Mouse (Mus musculus) thymus, adult 18-20 months (tissue): ENCODE results near the gene Sipa1l2.

Source experiments
- DNase-seq, 2 experiments: peaks; one replicate each; pipeline ENCODE4 v3.0.0; 2022; ENCODE audit warnings: mixed read lengths in 2 of 2

The Sipa1l2 gene

DNA sequence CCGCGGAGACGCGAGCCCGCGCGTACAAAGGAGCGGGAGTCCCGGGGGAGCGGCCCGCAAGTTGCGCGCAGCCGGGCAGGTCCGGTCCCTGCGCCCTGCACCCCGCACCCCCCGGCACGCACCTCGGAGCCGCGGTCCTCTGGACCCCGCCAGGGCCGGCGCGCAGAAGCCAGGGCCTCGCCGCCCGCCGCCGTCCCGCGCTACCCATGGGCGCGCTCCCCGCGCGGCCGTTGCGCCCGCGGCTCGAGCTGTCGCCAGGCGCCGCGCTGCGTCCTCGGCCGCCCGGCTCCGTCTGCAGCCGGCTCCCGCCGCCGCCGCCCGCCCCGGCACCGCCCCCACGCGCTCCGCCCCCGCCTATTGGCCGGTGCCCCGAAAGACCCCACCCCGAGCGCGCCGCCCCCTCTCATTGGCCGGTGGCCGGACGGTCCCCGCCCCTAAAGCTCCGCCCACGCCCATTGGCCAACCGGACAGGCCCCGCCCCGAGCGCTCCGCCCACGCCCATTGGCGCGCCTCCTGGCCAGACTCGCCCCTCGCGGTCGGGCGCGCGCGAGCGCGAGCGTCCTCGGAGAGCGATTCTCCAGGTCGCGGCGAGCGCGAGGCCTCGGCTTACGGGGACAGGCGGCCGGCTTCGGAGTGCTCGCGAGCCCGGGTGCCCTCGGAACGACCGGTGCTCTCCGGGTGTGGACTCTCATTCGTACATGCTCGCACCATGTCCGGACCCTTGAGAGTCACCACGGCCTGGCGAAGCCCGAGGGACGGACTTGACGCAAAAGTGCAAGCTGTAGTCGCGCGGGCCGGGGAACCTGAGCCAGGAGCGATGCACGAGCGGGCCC lies at the start of gene Sipa1l2:
Gene Sipa1l2, minus strand, starts transcription at position 276 of the 833 bp plus-strand sequence.
- peak; percentile 94 to 95 for DNase-seq

DNA sequence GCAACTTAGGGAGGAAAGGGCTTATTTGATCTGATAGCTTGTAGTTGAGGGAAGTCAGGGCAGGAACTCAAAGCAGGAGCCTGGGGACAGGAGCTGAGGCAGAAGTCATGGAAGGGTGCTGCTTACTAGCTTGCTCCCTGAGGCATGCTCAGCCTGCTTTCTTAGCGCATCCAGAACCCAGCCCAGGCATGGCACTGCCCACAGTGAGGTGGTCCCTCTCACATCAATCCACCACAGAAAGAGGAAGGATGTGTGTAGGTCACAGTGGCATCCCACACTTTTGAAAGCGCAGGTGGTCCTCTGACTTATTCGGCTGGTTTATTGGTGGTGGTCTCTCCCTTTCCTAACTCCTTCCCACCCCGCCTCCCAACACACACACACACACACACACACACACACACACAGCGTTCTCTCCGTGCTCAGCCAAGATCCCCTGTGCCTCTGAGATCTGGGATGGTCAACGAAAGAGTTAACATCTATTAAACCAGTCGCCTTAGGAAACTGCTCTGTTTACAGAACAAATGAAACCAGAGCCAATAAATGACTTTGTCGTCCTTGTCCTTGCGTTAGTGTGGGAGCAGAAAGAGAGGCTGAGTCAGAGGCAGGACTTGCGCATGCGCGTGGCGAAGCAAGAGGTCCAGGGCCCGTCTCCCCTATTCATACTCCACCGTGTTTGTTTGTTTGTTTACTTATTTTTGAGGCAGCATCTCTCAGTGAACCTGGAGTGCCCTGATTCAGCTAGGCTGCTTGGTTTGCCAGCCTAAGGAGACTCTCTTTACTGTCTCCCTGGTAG lies 49.1 kb upstream of the Sipa1l2 start:
- no peak for DNase-seq

DNA sequence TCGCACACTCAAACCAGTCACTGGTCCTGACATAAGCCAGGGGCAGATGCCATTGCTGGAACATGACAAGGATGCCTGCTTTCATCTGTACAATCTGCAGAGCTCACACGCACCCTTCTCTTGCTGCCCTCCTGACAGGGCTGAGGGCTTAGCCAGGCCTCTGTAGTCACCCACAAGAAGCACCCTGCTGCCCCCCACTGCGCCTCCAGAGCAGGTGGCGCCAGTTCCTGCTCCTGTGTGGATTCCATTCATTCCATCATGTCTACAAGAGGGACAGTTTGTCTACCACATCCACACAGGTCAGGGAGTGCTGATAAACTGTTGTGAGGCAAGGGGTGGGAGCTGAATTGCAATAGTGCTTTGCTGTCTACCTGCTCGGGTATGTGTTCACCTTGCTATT lies 47.3 kb upstream of the Sipa1l2 start:
- no peak for DNase-seq

DNA sequence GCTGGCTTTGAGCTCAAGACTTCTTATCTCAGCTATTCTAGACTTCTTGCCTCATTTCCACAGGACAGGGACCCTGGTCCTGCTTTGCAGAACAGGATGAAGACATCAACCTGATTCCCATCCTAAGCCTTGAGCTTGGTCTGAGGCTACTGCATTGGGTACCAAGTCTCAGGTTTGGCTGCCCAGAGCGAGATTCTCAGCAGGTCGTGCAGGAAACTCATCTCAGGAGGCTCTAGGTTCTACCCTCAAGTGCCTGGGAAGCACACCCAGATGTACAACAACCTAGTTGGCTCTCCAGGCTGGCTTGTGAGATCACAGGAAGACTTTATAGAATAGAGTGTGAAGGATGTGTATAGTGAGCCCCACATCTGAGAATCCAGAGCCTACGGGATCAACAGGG lies 46.4 kb upstream of the Sipa1l2 start:
- DNase-seq, result no peak

DNA sequence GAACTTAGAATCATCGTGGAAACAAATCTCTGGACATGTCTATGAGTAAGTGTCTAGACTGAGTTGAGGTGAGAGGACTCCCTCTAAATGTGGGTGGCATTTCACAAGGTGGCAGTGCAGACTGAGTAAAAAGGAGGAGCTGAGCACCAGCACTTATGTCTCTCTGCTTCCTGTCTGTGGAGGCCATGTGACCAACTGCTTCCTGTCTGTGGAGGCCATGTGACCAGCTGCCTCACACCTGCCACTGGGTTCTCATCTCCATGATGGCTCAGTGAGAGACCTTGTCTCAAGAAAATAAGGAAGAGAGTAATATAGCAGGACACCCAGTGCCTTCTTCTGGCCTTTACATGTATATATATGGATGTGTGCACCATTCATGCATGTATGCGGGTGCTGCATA lies 43.9 kb upstream of the Sipa1l2 start:
- DNase-seq, result no peak

DNA sequence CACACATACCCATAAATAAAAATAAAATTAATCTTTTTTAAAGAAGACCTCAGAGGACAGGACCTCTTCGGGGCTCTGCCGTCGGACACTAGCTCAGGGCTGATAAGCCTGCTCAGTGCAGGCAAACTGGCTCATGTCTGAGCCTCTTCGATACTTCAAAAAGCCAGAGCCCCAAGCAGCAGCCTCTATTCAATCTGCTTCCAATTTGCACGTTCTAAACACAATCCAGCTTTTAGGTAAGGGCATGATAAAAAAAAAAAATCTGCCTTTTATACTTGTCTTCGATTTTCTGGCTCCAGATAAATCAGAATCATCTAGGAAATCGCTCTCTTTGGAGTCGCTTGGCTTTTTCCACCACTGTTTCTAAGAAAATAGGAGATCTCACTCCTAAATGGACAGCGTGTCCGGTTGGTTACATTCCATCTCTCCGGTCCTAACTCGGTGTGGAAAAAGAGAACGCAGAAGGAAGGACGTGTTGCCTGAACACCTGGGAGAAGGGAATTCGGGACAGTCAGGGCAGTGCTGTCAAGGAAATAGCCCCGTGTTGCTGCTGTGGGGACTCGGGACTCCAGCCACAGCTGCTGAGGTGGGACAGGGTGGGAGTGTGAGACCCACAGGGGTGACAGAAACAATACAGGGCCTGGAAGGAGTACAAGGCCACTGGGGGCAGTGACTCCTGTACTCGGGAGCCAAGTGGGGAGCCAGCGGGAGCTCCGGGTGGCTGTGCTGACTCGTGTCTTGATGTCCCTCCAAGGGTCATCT lies 42.4 kb upstream of the Sipa1l2 start:
- DNase-seq, result no peak

DNA sequence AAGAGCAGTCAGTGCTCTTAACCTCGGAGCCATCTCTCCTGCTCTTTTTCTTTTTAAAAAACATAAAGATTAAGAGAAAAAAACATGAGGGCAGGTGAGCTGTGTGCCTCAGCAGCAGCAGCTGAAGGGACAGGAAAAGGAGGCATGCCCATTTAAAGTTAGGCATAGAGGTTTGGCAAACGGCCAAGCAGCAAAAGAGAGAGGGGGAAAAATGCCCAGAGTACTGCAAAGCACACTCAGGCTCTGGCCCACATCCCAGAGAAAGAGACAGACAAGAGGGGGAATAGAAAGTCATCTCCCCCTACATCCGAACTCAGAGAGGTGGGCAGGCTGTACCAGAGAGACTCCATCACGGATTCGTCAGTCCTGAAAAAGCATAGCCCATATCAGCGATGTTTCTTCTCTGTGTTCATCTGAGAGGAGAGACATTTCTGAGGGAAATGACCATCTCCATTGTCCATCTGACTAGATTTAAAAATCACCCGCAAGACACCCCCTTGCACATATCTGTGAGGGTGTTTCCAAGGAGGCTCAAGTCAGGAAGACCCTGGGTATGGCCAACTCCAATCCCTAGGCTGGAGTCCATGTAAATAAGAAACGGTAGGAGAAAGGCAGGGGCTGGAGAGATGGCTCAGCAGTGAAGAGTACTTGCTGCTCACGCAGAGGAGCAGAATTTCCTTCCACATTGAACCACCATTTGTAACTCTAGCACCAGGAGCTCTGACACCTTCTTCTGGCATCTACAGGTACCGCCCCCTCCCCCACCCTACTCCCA lies 41.6 kb upstream of the Sipa1l2 start:
- no peak for DNase-seq

DNA sequence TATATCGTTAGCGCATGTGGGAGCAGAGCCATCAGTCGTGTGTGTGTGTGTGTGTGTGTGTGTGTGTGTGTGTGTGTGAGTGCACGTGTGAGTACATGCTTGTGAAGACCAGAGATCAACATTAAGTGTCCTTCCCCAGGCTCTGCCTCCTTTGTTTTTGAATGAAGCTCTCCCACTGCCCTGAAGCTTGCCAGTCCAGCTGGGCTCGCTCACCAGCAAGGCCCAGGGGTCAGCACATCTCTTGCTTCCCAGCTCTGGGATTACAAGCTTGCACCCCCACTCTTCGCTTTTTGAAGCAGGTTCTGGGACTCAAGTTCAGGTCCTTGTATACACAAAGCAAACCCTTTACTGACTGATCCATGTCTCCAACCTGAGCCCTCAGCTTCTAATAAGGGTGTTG lies 40.1 kb upstream of the Sipa1l2 start:
- no peak for DNase-seq

DNA sequence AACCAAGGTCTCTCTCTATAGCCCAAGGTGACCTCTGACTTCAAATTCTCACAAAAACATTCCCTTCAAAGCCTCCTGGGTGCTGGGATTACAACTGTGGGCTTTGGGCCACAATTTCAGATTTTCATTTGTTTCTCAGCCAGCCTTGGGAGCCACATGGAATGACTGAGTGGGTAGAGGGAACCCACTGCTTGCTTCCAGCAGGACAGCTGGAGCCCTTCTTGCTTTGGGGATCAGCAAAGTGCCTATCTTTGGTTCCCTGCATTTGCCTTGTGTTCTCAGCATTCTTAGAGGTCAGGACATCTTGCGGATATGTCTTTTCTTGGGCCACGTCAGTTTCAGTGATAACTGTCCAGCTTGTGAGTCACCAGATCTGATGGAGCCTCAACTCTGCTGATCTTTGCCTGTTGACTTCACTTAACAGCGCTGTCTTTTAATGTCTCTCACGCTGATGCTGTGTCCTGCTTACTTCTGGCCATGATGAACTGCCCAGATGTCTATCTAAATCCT lies 38.2 kb upstream of the Sipa1l2 start:
- DNase-seq, result no peak

DNA sequence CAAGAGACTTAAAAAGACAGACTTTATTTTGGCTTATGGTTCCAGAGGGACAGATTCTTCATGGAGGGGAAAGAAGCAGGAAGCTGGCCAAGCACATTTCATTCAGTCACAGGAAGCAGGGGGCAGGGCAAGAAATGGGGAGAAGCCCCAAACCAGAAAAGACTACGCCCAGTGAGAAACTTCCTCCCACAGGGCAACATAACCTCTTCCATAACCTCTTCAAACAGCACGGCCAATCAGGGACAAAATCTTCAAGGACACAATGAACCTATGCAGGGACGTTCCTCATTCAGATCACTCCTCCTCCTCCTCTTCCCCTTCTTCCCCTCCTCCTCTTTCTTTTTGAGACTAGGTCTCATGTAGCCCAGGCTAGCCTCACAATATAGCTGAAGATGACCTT lies 37.3 kb upstream of the Sipa1l2 start:
- DNase-seq, result no peak

DNA sequence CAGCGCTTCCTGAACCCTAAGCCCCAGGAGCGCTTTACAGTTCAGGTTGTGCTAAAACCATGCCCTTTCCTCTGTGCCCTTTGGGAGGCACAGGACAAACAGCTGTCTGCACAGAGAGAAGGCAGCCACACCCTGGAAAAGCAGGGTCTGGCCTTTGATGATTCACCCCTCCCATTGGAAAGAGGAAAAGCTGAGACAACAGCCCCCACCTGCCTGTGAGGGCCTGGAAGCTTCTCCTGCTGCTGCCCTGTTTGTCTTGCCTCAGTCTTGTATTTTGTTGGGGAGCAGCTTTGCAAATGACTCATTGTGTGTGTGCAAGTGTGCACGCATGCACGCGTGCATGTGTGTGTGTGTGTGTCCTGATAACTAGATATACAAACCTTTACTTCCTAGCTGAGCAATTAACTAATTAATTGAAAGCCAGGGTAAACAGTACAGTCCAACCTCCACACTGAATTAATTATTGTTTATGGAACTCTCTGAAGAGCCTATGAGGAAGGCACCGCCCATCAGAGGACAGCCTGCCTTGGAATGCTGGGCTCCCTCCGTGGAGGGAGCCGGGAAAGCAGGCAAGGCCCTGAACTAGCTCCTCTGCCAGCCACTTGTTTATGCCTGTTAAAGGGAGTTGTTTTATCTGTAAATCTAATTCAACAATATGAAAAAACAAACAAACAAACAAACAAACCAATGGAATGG lies 35.4 kb upstream of the Sipa1l2 start:
- DNase-seq, result no peak

DNA sequence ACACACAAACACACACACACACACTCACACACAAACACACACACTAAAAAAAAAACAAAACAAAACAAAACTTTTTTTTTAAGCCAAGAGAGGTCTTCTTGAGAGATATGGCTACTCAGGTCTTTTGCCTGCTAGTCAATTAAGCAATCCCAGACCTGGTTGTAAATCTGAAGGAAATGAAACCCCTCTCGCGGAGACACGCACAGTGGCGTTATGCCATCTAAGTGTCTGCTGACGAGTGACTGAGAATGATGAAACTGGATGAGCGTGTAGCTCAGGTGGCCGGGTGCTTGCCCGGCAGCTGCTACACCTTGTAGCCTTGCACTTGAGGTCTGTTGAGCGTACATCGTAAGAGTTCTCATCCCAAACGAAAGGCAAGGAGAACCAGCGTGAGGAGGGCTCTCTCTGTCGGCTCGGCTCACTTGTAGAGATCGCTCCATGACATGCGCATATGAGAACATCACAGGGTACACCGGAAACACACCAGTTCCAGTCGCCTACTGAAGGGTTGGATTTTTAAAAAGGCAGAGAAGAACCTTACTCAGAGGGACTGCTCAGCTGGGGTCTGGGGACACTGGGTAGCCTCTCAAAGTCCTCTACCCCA lies 34.7 kb upstream of the Sipa1l2 start:
- no peak for DNase-seq

DNA sequence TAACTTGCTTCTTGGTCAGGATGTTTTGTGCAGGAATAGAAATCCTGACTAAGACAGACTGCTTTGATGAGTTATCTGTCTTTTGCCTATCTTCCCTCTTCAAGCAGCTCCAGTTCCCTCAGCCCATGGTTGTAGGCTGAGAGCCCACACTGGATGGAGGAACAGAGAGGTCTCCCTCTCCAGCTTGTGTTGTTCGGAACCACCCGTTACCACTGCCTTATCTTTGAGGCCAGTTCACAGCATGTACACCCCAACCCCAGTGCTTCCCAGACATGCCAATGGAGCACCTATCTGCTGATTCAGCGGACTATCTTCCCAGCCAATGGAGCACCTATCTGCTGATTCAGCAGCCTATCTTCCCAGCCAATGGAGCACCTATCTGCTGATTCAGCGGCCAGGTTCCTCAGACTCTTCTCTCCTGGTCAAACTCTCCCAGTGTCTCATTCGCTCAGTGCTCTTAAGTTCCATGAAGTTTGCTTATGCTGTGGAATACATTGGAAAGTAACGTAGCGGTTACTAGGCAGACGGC lies 33.8 kb upstream of the Sipa1l2 start:
- no peak for DNase-seq

DNA sequence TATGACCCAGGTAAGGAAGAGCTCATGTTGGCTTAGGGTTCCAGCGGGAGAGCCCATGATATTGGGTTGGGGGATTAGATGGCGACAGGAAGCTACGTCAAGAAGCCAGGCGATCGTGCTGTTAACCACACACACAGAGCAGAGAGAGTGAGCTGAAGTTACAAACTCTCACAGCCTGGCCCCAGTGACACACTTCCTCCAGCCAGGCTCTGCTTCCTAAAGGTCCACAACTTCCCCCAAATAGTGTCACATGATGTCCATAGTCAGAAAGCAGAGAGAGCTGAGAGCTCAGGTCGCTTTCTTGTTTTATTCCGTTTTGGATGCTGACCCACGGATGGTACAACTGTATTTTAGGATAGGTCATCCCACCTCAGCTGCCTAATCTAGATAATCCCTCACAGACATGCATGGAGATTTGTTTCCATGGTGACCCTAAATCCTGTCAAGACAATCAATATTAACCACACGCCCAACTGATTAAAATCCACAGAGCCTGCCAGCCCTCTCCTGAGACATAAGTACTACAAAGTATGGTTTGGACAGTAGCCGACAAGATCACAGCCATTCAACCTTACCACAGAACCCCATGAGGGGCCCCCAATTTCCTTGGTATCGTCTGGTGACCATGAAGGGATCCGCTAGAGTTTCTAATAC lies 30.6 kb upstream of the Sipa1l2 start:
- DNase-seq, result no peak

DNA sequence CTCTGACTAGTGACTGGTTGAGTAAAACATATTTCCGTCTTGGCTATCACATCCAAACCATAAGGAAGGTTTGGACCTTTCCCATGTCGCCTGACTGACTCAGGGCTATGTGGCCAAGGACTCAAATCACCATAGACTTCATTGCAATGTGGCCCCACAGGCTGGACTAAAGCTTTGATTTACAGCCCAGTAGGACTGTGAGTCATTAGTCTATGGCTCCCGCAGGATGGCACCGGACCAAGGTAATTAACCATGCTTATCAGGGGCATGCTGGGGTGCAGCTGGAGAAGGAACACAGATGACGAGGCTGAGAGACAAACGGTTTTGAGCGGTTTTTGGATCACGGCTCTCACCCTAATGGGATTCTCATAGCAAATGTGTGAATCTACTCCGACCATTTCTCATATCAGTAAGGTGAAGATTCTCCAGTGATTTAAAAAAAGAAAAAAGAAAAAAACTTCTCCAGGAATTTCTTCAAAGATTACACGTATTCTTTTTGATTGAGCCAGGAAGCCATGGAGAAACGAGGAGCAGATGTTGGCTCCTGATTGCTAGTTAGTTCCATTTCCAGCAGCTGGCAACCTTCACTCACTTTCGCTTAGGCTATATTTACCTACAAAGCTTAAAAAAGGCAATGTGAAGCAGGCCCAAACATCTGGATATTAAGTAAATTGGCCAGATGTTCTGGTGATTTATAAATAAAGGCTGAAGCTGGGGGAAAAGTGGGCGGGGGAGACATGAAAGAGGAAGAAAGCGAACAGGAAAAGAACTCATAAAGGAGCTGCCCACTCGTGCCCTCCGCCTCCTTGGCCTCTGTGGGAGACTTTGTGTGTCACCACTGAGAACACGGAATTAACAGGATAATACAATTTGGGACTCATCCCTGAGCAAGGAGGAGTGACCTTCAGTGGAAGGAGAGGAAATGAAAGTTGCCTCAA lies 26.2 kb upstream of the Sipa1l2 start:
- no peak for DNase-seq

DNA sequence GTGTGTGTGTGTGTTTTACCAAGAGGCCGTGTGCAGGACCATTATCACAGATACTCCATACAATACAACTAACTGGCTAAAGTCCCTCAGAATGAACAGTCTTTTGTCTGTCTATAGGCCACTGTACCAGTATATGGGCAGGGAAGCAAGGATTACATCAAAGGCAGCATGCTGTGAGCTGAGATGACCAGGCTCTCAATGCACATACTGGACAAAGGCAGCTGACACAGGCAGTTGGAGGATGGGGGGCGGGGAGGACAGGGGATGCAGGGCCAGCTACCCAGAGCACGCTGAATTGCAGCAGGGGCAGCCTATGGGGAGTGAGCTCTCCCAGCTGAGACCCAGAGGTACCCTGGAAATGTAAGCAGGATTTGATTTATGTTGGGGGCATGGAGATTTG lies 20.8 kb upstream of the Sipa1l2 start:
- no peak for DNase-seq

DNA sequence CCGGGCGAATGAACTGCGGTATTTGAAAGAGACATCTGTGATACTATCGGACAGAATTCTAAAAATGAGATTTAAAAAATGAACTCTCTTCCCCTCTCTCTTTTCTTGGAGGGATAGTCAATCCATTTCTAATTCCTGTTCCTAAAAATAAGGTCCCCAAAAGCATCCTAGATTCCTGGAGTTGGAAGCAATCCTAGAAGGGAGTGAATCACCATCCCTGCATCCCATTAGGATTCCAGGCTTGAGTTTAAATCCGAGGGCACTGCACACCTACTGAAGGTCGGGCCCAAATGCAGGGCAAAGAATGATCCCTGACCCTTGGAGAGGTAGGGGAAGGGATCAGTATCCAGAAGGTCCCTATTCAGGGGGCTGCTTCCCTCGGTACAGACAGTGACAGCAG lies 17.0 kb upstream of the Sipa1l2 start:
- DNase-seq, result no peak

DNA sequence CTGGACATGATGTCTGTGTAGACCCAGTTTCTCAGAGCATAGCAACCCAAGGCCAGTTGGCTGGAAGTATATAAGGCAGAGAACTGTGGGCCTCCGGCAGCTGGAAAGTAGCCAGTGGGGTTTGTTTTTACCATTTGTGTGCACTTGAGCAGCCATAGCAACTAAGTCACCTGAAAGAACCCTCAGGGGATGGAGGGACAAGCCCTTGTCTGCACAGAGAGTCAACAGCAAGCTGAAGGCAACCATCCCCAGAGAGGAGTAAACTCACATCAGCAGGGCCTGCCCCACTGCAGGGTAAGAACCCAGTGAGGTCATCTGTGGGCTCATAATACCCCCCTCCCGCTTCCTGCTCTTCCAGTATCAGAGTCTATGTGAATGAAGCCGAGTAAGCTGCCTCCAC lies 14.7 kb upstream of the Sipa1l2 start:
- no peak for DNase-seq

DNA sequence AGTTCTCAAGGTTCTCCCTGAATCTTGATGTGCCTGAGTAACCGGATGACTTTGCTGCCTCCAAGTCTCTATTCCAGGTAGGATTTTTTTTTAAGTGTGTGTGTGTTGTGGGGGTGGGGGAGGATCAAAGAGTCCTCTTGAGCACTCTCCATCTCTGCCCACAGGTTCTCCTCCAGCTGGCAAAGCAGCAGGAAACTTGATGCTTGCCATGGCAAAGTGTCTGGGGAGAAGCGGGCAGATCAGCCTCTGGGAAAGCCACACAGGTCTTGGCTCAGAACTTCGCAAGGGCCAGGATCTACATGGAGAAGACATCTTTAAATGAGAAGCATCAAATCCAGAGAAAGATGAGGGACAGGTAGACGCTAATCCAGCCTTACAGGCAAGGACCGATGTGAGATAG lies 10.8 kb upstream of the Sipa1l2 start:
- no peak for DNase-seq
